Mouse (Mus musculus): ENCODE measurements around the gene Manba. TPM values are rescaled to one million over a fixed set of nuclear protein-coding genes. Genes with fewer than 3 reads are reported as not detected.
A peak's percentile ranks its signal among the peaks of the same experiment; 100 is the strongest.
"Not testable (repeated sequence)": the region's sequence is repeated elsewhere in the genome, so short reads cannot be mapped to it uniquely, and the experiment has no call there.

The Manba gene
- polyA plus RNA-seq, 1 experiment from 2014 or later: 17.2 TPM

GRCm38 (mm10) chr3:135469146-135469545, 16.3 kb upstream of the Manba start:
- H3K9me3 ChIP-seq: no peaks in the 10 kb centered on the region
- no peak overlapping the region for H3K4me2 ChIP-seq (replicated peaks)
- no peaks in the 10 kb centered on the region for H3K36me3 ChIP-seq
- no peak overlapping the region for H3K4me3 ChIP-seq (replicated peaks)
- H3K9ac ChIP-seq: no peak overlapping the region
- ATAC-seq: 0 out of 2 replicates have a peak, but pooled peaks have one; percentile 8
- H3K27me3 ChIP-seq (replicated peaks): no peaks in the 10 kb centered on the region
- H3K4me1 ChIP-seq (replicated peaks): no peaks in the 10 kb centered on the region
- WGBS: 59% methylated on average over 3 of the region's 3 CpGs
- no peak overlapping the region for H3K27ac ChIP-seq

- no peak overlapping the region for H3K4me3 ChIP-seq (replicated peaks)
- no peak overlapping the region for H3K9ac ChIP-seq
- H3K4me2 ChIP-seq (replicated peaks): no peak overlapping the region
- H3K27me3 ChIP-seq (replicated peaks): no peaks in the 10 kb centered on the region
- H3K4me1 ChIP-seq (replicated peaks): no peaks in the 10 kb centered on the region
- no peaks in the 10 kb centered on the region for H3K9me3 ChIP-seq
- no peak overlapping the region for H3K27ac ChIP-seq
- no peaks in the 10 kb centered on the region for H3K36me3 ChIP-seq
- WGBS: 41% methylated on average over 4 of the region's 4 CpGs
- peak; percentile 60; the same call in 1 of the 2 replicates for ATAC-seq
Measured at GRCm38 (mm10) chr3:135469974-135470373, 15.4 kb upstream of the Manba start.

DNA sequence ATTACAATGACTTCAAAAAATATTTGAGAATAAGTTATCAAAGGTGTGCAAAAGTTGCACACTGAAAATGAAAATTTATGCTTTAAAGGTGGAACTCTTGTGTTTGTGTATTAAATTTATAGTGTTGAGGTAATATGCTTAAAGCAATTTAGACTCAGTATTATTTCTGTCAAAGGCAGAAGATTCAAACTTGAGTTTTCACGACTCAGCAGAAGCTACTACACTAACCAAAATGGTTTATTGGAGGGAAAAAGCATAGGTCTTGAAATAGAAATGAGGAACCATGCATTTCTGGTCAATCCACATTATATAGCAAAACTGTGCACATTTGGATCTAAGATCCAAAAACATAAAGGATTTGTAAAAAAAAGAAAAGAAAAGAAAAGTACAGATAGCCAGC, 14.6 kb upstream of the Manba start:
- Histone ChIP-seq H3K9ac (no peak overlapping the region), H3K36me3 (no peaks in the 10 kb centered on the region), H3K4me3 (replicated peaks) (no peak overlapping the region), H3K27me3 (replicated peaks) (no peaks in the 10 kb centered on the region), H3K27ac (no peak overlapping the region), H3K4me1 (replicated peaks) (no peaks in the 10 kb centered on the region), H3K9me3 (no peaks in the 10 kb centered on the region), H3K4me2 (replicated peaks) (no peak overlapping the region)
- 68% methylated on average over 1 of the region's 1 CpGs for WGBS
- ATAC-seq: no peak

GRCm38 (mm10) chr3:135475025-135475424, 10.4 kb upstream of the Manba start:
- Histone ChIP-seq H3K27ac (no peak overlapping the region), H3K27me3 (replicated peaks) (no peaks in the 10 kb centered on the region), H3K4me3 (replicated peaks) (no peak overlapping the region), H3K4me1 (replicated peaks) (no peaks in the 10 kb centered on the region), H3K9me3 (no peaks in the 10 kb centered on the region), H3K4me2 (replicated peaks) (no peak overlapping the region), H3K9ac (no peak overlapping the region), H3K36me3 (no peaks in the 10 kb centered on the region)
- 0 out of 2 replicates have a peak, but pooled peaks have one; percentile 29 for ATAC-seq
- WGBS: 78% methylated on average over 8 of the region's 8 CpGs

- H3K4me3 ChIP-seq (replicated peaks): no peak overlapping the region
- no peaks in the 10 kb centered on the region for H3K9me3 ChIP-seq
- H3K27me3 ChIP-seq (replicated peaks): no peaks in the 10 kb centered on the region
- no peaks in the 10 kb centered on the region for H3K4me1 ChIP-seq (replicated peaks)
- no peak overlapping the region for H3K27ac ChIP-seq
- WGBS: 50% methylated on average over 6 of the region's 6 CpGs
- no peak for ATAC-seq
- H3K4me2 ChIP-seq (replicated peaks): no peak overlapping the region
- no peak overlapping the region for H3K9ac ChIP-seq
- no peaks in the 10 kb centered on the region for H3K36me3 ChIP-seq
Measured at GRCm38 (mm10) chr3:135476286-135476685, 9.1 kb upstream of the Manba start.

DNA sequence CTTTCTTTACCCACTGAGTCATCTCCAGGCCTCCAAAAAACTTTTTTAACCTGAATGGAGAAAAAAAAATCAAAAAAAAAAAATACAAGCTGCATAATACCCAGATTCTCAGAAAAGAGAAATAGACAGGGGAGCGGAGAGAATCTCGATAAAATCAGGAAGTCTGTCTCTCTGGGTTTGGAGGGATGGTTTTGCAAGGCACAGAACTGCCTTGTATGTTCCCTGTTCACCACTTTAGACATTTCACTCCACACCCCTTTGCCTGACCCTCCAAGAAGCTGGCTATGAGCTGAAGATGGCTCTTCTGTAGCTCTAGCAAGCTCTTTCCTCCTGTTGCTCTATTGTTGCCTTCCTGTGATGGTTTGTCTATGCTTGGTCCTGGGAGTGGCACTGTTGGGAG, 8.4 kb upstream of the Manba start:
- Histone ChIP-seq H3K4me2 (replicated peaks) (no peak overlapping the region), H3K4me1 (replicated peaks) (no peaks in the 10 kb centered on the region), H3K27ac (no peak overlapping the region), H3K9me3 (no peaks in the 10 kb centered on the region), H3K27me3 (replicated peaks) (no peaks in the 10 kb centered on the region), H3K36me3 (no peaks in the 10 kb centered on the region), H3K9ac (no peak overlapping the region), H3K4me3 (replicated peaks) (no peak overlapping the region)
- no peak for ATAC-seq
- 89% methylated on average over 2 of the region's 2 CpGs for WGBS

- ATAC-seq; H3K4me3 ChIP-seq (replicated peaks); H3K9ac ChIP-seq; H3K9me3 ChIP-seq; H3K36me3 ChIP-seq; H3K4me2 ChIP-seq (replicated peaks); H3K27me3 ChIP-seq (replicated peaks); H3K27ac ChIP-seq; H3K4me1 ChIP-seq (replicated peaks): not testable (repeated sequence)
- 84% methylated on average over 5 of the region's 5 CpGs for WGBS
Measured at GRCm38 (mm10) chr3:135479090-135479489, 6.3 kb upstream of the Manba start.

DNA sequence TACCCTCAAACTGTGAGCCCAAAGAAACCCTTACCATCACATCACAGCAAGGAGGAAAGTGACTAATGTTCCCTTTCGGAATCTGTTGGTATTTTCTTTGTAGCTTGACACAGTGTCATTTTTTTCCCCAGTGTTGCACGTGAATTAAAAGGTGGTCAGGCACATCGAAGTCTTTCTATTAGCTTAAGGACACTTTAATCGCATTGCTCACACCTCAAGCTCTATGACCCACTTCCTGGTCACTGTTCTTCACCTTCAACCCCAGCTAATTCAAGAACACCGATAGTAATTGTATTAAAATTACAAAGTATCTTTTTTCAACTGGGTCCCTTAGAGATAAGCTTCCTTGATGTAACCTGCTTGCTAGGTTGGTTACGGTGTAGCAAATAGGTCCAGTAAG, 4.6 kb upstream of the Manba start:
- Histone ChIP-seq H3K9me3 (no peaks in the 10 kb centered on the region), H3K9ac (no peak overlapping the region), H3K36me3 (no peaks in the 10 kb centered on the region), H3K27me3 (replicated peaks) (no peaks in the 10 kb centered on the region), H3K4me2 (replicated peaks) (no peak overlapping the region), H3K4me1 (replicated peaks) (0 out of 2 replicates have a peak, but pooled peaks cover 3% of the 10 kb centered on the region), H3K4me3 (replicated peaks) (no peak overlapping the region), H3K27ac (no peak overlapping the region)
- no peak for ATAC-seq
- WGBS: 88% methylated on average over 6 of the region's 6 CpGs

GRCm38 (mm10) chr3:135481608-135482007, 3.8 kb upstream of the Manba start:
- H3K36me3 ChIP-seq: no peaks in the 10 kb centered on the region
- WGBS: 72% methylated on average over 3 of the region's 3 CpGs
- H3K4me2 ChIP-seq (replicated peaks): no peak overlapping the region
- H3K4me3 ChIP-seq (replicated peaks): no peak overlapping the region
- H3K27ac ChIP-seq: no peak overlapping the region
- H3K9me3 ChIP-seq: no peaks in the 10 kb centered on the region
- H3K4me1 ChIP-seq (replicated peaks): 0 out of 2 replicates have a peak, but pooled peaks cover 3% of the 10 kb centered on the region
- H3K27me3 ChIP-seq (replicated peaks): no peaks in the 10 kb centered on the region
- H3K9ac ChIP-seq: no peak overlapping the region
- no peak for ATAC-seq

DNA sequence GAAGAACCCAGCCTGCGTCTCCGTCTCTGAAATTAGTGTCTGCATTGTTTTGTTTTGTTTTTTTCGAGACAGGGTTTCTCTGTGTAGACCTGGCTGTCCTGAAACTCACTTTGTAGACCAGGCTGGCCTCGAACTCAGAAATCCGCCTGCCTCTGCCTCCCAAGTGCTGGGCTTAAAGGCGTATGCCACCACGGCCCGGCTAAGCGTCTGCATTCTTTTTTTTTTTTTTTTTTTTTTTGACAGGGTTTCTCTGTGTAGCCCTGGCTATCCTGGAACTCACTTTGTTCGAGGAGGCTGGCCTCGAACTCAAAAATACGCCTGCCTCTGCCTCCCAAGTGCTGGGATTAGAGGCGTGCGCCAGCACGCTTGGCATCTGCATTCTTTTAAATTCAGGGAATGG, 761 bp upstream of the Manba start:
- not testable (repeated sequence) for H3K36me3 ChIP-seq; H3K27me3 ChIP-seq (replicated peaks); H3K9me3 ChIP-seq; ATAC-seq; H3K4me1 ChIP-seq (replicated peaks); H3K9ac ChIP-seq; H3K27ac ChIP-seq
- 83% methylated on average over 15 of the region's 15 CpGs for WGBS
- Histone ChIP-seq H3K4me2 (replicated peaks) (peak overlapping the region; percentile 90), H3K4me3 (replicated peaks) (peak overlapping the region; percentile 64)

DNA sequence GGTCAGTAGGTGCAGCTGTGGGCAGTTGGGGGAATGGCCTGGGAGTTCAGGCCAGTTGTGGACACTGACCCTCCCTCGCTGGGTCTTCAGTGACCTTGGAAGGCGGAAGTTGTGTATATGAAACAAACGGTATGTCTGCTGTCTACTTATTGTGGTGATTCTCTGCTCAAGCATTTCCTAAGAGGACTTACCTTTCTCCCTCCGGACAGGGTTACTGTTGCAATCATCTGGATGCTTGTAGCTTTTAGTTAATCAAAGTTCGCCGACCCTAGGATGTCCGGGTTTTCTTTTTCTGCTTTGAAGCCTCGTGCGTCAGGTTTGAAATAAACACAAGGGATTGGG, 460 bp downstream of the Manba start:
- H3K27ac ChIP-seq: no peak overlapping the region
- no peaks in the 10 kb centered on the region for H3K27me3 ChIP-seq (replicated peaks)
- peak; percentile 5; the same call in 1 of the 2 replicates for ATAC-seq
- peak overlapping the region; percentile 90 for H3K4me2 ChIP-seq (replicated peaks)
- H3K4me1 ChIP-seq (replicated peaks): 0 out of 2 replicates have a peak, but pooled peaks cover 3% of the 10 kb centered on the region
- peak overlapping the region; percentile 73 for H3K9ac ChIP-seq
- no peaks in the 10 kb centered on the region for H3K9me3 ChIP-seq
- peak overlapping the region; percentile 64 for H3K4me3 ChIP-seq (replicated peaks)
- no peaks in the 10 kb centered on the region for H3K36me3 ChIP-seq
- WGBS: 5% methylated on average over 9 of the region's 9 CpGs

DNA sequence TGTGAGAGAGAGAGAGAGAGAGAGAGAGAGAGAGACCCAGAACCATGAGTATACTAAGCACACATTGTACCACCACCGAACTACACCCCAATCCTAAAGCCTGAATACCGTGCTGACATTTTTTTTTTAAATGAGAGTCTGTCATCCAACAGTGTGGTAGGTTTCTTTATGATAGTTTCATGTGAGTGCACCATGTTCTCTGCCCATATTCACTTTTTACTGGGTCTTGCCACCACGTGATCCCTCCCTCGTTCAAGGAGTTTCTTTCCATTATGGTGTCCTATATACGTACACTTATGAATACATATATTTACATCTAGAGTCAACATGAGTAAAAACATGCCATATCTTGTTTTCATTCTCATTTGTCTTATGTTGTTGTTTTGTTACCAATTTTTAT, 940 bp downstream of the Manba start:
- no peak overlapping the region; the same call in 1 of the 2 replicates for H3K9ac ChIP-seq
- ATAC-seq: no peak
- peak overlapping the region; percentile 64 for H3K4me3 ChIP-seq (replicated peaks)
- H3K27ac ChIP-seq: no peak overlapping the region
- 67% methylated on average over 5 of the region's 5 CpGs for WGBS
- H3K4me2 ChIP-seq (replicated peaks): peak overlapping the region; percentile 90
- H3K9me3 ChIP-seq: no peaks in the 10 kb centered on the region
- H3K4me1 ChIP-seq (replicated peaks): 0 out of 2 replicates have a peak, but pooled peaks cover 3% of the 10 kb centered on the region
- H3K36me3 ChIP-seq: no peaks in the 10 kb centered on the region
- no peaks in the 10 kb centered on the region for H3K27me3 ChIP-seq (replicated peaks)

GRCm38 (mm10) chr3:135487803-135488202, 2.4 kb downstream of the Manba start:
- Histone ChIP-seq H3K9ac (no peak overlapping the region), H3K27ac (no peak overlapping the region), H3K9me3 (no peaks in the 10 kb centered on the region), H3K36me3 (no peaks in the 10 kb centered on the region), H3K4me2 (replicated peaks) (no peak overlapping the region), H3K27me3 (replicated peaks) (no peaks in the 10 kb centered on the region), H3K4me1 (replicated peaks) (0 out of 2 replicates have a peak, but pooled peaks cover 3% of the 10 kb centered on the region), H3K4me3 (replicated peaks) (no peak overlapping the region)
- WGBS: 89% methylated on average over 4 of the region's 4 CpGs
- no peak for ATAC-seq
